Mouse (Mus musculus) frontal cortex, postnatal 25 days (tissue): ENCODE measurements around the gene Pet117.
A peak's percentile ranks its signal among the peaks of the same experiment; 100 is the strongest.
"Not testable (repeated sequence)": the region's sequence is repeated elsewhere in the genome, so short reads cannot be mapped to it uniquely, and the experiment has no call there.

Experiments
- DNase-seq, 2 experiments: peaks; one replicate each; pipeline ENCODE4 v3.0.0; 2022; ENCODE audit warnings: low spot score in 2 of 2

The Pet117 gene

GRCm38 (mm10) chr2:144368400-144369019 is at the start of gene Pet117, which contains the start of gene Kat14:
Gene Pet117 (plus strand): TSS chr2:144368996.
Gene Kat14 (plus strand): TSS chr2:144368983.
- peak; percentile 89 to 90 for DNase-seq

- no peak for DNase-seq
Measured at GRCm38 (mm10) chr2:144324218-144324617, 44.6 kb upstream of the Pet117 start.

GRCm38 (mm10) chr2:144329451-144329850 is 39.3 kb upstream of the Pet117 start:
- no peak for DNase-seq

DNA sequence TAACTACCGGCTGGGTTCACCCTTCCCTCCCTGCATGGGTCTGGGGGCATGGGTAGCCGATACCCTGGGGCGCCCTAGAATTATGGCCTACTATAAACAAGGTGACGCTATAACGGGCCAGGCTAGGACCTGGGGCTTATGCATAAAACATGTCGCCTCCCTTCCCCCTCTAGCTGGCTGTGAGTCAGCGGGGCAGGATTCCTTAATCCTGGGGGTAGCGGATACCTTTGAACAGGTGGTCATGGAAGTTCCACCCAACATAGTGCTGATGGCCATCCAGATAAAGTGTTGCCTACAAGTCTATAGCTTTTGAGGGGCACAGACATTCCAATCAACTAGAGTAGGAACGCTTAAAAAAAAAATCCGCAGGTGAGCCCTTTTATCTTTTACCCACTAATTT is 38.9 kb upstream of the Pet117 start:
- no peak for DNase-seq

DNA sequence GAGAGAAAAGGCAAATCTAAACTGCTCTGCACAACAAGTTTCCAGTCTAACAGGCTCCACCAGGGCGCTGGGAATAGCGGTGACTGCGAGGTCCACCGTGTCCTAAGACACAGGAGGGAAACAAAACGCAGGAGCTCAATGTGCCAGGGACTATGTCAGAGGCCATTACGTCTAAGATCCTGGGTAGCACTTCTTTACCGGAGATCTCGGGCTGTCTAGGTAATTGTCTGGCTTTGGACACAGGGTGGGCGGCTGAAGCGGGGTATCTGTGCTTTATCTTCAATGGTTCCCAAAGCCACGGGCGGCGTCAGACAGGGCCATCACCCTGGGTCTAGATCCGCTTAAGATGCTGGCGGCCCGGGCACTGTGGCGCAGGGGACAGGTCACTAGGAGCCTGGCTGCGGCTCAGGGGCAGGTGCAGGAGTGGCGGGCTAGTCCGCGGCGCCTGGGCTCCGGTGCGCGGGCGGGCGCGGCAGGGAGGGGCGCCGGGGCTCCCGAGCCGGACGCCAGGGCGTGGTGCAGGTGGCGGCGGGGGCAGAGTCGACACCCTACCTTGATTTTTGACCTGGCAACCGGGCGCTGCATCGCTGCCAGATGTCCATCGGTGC is 38.3 kb upstream of the Pet117 start:
- no peak for DNase-seq

- DNase-seq, result peak in 1 of 2 experiments; percentile 9
Measured at GRCm38 (mm10) chr2:144330960-144331371, 37.8 kb upstream of the Pet117 start.

DNA sequence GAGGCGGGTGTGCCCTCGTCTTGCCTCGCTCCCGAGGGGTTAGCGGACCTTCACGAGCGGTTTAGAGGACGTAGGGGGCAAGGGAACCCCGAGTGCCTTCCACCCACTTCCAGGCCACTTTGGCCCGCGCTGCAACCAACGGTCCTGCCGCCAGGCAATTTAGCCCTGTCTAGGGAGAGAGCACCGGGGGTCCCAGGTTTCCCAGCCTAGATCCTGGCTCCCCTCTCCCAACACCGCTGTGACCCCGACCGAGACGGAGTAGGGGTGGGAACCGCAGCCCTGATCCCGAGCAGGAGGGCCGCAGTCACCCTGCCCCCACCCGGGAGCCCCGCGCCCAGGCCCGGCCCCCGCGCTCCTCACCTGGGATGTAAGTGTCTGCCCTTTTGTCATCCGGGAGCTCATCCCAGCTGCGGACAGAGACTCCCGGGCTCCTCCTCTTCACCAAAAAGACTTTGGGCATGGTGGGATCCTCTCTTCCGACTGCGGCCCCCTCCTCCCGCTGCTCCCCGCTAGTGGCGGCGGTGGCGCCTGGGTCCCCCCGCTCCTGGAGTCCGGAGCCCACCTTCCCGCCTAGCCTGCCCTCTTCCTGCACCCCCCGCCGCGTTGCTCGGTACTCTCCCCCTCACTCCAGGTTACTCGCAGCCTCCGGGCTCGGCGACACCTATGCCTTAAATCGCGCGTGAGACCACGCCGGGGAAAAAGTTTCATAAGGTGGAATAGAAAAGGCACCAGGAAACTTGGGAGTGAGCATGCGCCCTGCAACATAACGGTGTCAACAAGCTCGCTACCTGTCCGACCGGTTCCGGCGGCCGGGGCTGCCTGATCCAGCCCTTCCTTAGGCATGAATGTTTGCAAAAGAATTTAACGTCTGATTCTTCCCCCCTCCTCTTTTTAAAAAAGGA is 37.1 kb upstream of the Pet117 start, which contains the start of gene Ovol2:
Gene Ovol2, minus strand, starts transcription at position 746 of the 902 bp plus-strand sequence.
- no peak for DNase-seq

DNA sequence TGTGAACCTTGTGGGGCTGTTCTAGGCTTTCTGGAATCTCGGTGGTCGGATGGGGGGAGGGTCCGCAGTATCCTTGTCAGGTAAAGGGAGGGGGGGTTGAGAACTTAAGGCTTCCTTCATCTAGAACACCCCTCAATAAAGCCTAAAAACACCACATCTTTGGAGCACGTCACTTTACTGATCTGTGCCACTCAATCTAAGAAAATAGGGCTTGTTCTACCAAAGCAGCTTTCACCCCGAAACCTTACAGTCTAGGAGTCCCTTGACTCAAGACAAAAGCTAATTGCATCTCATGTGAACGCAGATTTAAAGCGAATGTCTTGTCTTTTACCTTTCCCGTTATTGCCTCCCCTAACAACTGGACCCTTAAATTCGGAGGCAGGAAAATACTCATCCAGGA is 36.3 kb upstream of the Pet117 start:
- no peak for DNase-seq

- DNase-seq, result peak in 1 of 2 experiments; percentile 44
Measured at GRCm38 (mm10) chr2:144333138-144333842, 35.5 kb upstream of the Pet117 start.

DNA sequence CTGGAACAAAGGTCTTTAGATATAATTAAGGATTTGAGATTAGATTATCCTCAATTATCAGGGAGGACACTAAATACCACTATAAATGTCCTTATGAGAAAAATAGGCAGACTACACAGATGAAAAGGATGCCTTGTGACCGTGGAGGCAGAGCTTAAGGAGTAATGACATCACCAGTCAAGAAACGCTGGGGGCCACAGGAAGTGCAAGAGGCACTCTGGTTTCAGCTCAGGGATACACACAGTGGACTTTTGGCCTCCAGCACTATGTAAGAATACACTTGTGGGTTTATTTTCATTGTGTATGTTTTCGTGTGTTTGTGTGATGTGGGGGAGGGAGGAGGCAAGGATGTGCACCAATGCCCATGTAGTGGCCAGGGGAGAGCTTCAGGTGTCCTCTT is 31.6 kb upstream of the Pet117 start:
- no peak for DNase-seq

DNA sequence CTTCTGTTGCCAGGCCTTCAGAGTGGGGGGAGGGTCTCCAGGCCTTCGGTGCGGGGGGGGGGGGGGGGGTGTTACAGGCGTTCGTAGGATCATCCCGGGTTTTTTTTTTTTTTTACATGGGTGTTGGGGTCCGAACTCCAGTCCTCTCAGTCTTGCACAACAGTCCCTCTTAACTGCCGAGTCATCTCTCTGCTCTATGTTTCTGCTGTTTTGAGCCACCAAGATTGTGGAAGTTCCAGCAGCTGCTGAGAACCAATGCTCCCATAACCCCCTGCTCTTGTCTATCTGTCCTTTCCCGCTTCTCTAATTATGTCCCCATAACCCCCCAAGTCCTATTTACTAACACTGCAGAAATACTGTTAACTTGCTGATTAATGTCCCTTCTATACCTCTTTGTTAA is 31.1 kb upstream of the Pet117 start:
- no peak for DNase-seq

DNA sequence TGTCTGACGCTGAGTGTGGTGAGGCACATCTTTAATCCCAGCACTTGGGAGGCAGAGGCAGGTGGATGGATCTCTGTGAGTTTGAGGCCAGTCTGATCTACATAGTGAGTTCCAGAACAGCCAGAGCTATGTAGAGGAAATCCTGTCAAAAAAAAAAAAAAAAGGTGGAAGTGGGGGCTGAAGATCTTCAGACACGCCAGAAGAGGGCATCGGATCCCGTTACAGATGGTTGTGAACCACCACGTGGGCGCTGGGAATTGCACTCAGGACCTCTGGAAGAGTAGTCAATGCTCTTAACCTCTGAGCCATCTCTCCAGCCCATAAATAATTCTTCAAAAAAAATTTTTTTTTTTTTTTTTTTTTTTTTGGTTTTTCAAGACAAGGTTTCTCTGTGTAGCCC is 30.6 kb upstream of the Pet117 start:
- not testable (repeated sequence) for DNase-seq

DNA sequence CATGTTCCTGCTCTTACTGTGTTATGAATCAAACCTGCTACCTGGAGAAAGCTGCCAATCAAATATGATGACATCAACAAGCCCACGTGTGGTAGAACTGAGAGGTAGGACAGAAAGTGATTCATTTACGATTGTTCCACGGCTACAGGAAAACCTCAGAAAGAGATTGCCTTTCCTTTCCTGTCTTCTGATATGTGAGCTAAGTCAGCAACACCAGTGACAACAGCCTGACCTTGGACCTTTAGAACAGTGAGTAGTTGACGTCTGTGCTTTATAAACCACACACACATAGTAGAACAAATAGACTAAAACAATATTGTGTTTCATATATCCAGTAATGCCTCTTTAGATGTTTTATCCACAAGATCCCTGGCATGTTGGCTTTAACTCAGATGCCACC is 25.6 kb upstream of the Pet117 start:
- DNase-seq, result no peak

- no peak for DNase-seq
Measured at GRCm38 (mm10) chr2:144348525-144348924, 20.3 kb upstream of the Pet117 start.

DNA sequence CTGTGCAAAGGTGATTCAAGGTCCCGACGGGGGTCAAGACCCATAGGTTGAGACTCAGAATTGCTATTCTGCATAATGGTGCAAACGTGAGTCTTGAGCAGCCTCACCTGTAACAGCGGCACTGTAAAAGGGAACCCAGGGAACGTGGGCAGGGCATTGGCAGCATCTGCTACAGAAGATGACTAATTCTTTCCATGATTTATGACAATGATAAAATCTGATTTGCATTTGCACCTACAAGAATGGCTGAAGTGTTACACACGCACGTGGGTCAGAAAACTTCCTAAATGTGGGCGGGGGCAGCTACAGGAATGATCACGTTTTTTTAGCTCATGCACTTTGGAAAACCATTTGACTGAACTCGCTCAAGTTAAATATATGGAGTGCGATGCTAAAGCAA is 16.0 kb upstream of the Pet117 start:
- DNase-seq, result no peak

- DNase-seq, result no peak
Measured at GRCm38 (mm10) chr2:144369020-144369421, 225 bp downstream of the Pet117 start.

GRCm38 (mm10) chr2:144369511-144369910 is 715 bp downstream of the Pet117 start:
- DNase-seq, result no peak

GRCm38 (mm10) chr2:144371566-144371965 is 2.8 kb downstream of the Pet117 start:
- DNase-seq, result no peak

- DNase-seq, result no peak
Measured at GRCm38 (mm10) chr2:144373063-144373462, 4.3 kb downstream of the Pet117 start.

GRCm38 (mm10) chr2:144375063-144375703 is 6.4 kb downstream of the Pet117 start:
- DNase-seq, result no peak

DNA sequence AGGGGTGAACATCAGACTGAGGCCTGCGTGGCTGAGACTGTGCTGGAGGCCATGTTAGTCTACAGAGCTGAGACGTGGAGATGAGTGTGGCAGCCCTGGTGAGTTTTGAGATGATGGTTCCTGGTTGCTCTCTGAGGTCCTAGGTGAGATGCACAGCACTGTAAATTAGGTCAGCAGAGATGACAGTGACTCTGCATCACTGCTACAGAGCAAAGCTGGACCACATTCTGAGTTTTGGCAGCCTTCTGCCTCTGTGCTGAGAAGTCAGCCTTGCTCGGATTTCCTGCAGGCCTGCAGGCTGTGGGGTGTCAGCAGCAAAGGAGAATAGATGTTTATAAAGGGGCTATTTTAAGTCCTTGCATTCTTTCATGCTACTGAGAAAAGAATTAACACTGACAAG is 12.5 kb downstream of the Pet117 start:
- DNase-seq, result no peak
